Mouse (Mus musculus): ENCODE data around the gene Tmem259. TPM values are rescaled to one million over a fixed set of nuclear protein-coding genes. Genes with fewer than 3 reads are reported as not detected.

Tmem259 gene
- polyA plus RNA-seq, 1 experiment from 2014 or later, result 37.3 TPM

- H3K36me3 ChIP-seq (ENCODE audit: inconsistent target), result peaks cover 52% of the 10 kb centered on the region
- no peak overlapping the region for H3K27ac ChIP-seq
- no peak overlapping the region for H3K4me3 ChIP-seq (ENCODE audit: inconsistent target)
- no peaks in the 10 kb centered on the region for H3K79me2 ChIP-seq (ENCODE audit: inconsistent target)
- WGBS (ENCODE audit: missing documents), result 89% methylated on average over 9 of the region's 9 CpGs
Observed at GRCm38 (mm10) chr10:80003374-80004232, 19.5 kb upstream of the Tmem259 start.

GRCm38 (mm10) chr10:80002829-80003228 lies 18.7 kb upstream of the Tmem259 start:
- 92% methylated on average over 20 of the region's 21 CpGs for WGBS (ENCODE audit: missing documents)
- no peak overlapping the region for H3K27ac ChIP-seq
- H3K4me3 ChIP-seq (ENCODE audit: inconsistent target), result no peak overlapping the region
- H3K36me3 ChIP-seq (ENCODE audit: inconsistent target), result peaks cover 44% of the 10 kb centered on the region; the same call in 1 of the 2 replicates
- H3K79me2 ChIP-seq (ENCODE audit: inconsistent target), result no peaks in the 10 kb centered on the region; the same call in 1 of the 2 replicates

GRCm38 (mm10) chr10:80001945-80002344 lies 17.8 kb upstream of the Tmem259 start:
- Histone ChIP-seq H3K4me3 (ENCODE audit: inconsistent target) (no peak overlapping the region), H3K36me3 (ENCODE audit: inconsistent target) (peaks cover 37% of the 10 kb centered on the region; the same call in 1 of the 2 replicates), H3K79me2 (ENCODE audit: inconsistent target) (no peaks in the 10 kb centered on the region; the same call in 1 of the 2 replicates), H3K27ac (no peak overlapping the region)
- 100% methylated on average over 8 of the region's 9 CpGs for WGBS (ENCODE audit: missing documents)

- H3K79me2 ChIP-seq (ENCODE audit: inconsistent target), result no peaks in the 10 kb centered on the region; the same call in 1 of the 2 replicates
- WGBS (ENCODE audit: missing documents), result 89% methylated on average over 15 of the region's 15 CpGs
- H3K4me3 ChIP-seq (ENCODE audit: inconsistent target), result no peak overlapping the region
- H3K27ac ChIP-seq, result no peak overlapping the region
- H3K36me3 ChIP-seq (ENCODE audit: inconsistent target), result peaks cover 20% of the 10 kb centered on the region; the same call in 1 of the 2 replicates
Observed at GRCm38 (mm10) chr10:79997819-79998218, 13.7 kb upstream of the Tmem259 start.

GRCm38 (mm10) chr10:79997034-79997760 lies 13.1 kb upstream of the Tmem259 start:
- peak overlapping the region; percentile 81 for H3K4me3 ChIP-seq (ENCODE audit: inconsistent target)
- H3K36me3 ChIP-seq (ENCODE audit: inconsistent target), result peaks cover 17% of the 10 kb centered on the region; the same call in 1 of the 2 replicates
- H3K79me2 ChIP-seq (ENCODE audit: inconsistent target), result no peaks in the 10 kb centered on the region; the same call in 1 of the 2 replicates
- 7% methylated on average over 35 of the region's 35 CpGs for WGBS (ENCODE audit: missing documents)
- peak overlapping the region; percentile 57 for H3K27ac ChIP-seq

GRCm38 (mm10) chr10:79996272-79997033 lies 12.3 kb upstream of the Tmem259 start, which contains the start of gene Abca7:
Gene Abca7, plus strand, starts transcription at chr10:79996494.
- H3K36me3 ChIP-seq (ENCODE audit: inconsistent target), result peaks cover 17% of the 10 kb centered on the region; the same call in 1 of the 2 replicates
- peak within 1 kb of the TSS; percentile 81 for H3K4me3 ChIP-seq (ENCODE audit: inconsistent target)
- H3K79me2 ChIP-seq (ENCODE audit: inconsistent target), result no peaks in the 10 kb centered on the region; the same call in 1 of the 2 replicates
- peak within 1 kb of the TSS; percentile 58 for H3K27ac ChIP-seq
- WGBS (ENCODE audit: missing documents), result 0% methylated on average over 34 of the region's 34 CpGs

- H3K79me2 ChIP-seq (ENCODE audit: inconsistent target), result no peaks in the 10 kb centered on the region; the same call in 1 of the 2 replicates
- peaks cover 14% of the 10 kb centered on the region; the same call in 1 of the 2 replicates for H3K36me3 ChIP-seq (ENCODE audit: inconsistent target)
Observed at GRCm38 (mm10) chr10:79995636-79996035, 11.5 kb upstream of the Tmem259 start.

GRCm38 (mm10) chr10:79994397-79995115 lies 10.4 kb upstream of the Tmem259 start:
- 8% methylated on average over 16 of the region's 16 CpGs for WGBS (ENCODE audit: missing documents)
- no peak overlapping the region for H3K4me3 ChIP-seq (ENCODE audit: inconsistent target)
- H3K36me3 ChIP-seq (ENCODE audit: inconsistent target), result peaks cover 6% of the 10 kb centered on the region; the same call in 1 of the 2 replicates
- peak overlapping the region; percentile 58 for H3K27ac ChIP-seq
- no peaks in the 10 kb centered on the region; the same call in 1 of the 2 replicates for H3K79me2 ChIP-seq (ENCODE audit: inconsistent target)

More at GRCm38 (mm10) chr10:79995636-79996035, 11.5 kb upstream of the Tmem259 start:
- 22% methylated on average over 1 of the region's 1 CpGs for WGBS (ENCODE audit: missing documents)
- Histone ChIP-seq H3K27ac (peak overlapping the region; percentile 22), H3K4me3 (ENCODE audit: inconsistent target) (peak overlapping the region; percentile 81; the same call in 1 of the 2 replicates)

- 98% methylated on average over 6 of the region's 6 CpGs for WGBS (ENCODE audit: missing documents)
- H3K4me3 ChIP-seq (ENCODE audit: inconsistent target), result no peak overlapping the region
- no peak overlapping the region for H3K27ac ChIP-seq
- no peaks in the 10 kb centered on the region for H3K79me2 ChIP-seq (ENCODE audit: inconsistent target)
- no peaks in the 10 kb centered on the region for H3K36me3 ChIP-seq (ENCODE audit: inconsistent target)
Observed at GRCm38 (mm10) chr10:79991548-79991947, 7.4 kb upstream of the Tmem259 start.

GRCm38 (mm10) chr10:79991099-79991498 lies 7.0 kb upstream of the Tmem259 start:
- H3K36me3 ChIP-seq (ENCODE audit: inconsistent target), result no peaks in the 10 kb centered on the region
- no peaks in the 10 kb centered on the region for H3K79me2 ChIP-seq (ENCODE audit: inconsistent target)
- no peak overlapping the region for H3K27ac ChIP-seq
- H3K4me3 ChIP-seq (ENCODE audit: inconsistent target), result no peak overlapping the region
- 96% methylated on average over 8 of the region's 12 CpGs for WGBS (ENCODE audit: missing documents)

- H3K27ac ChIP-seq, result no peak overlapping the region
- WGBS (ENCODE audit: missing documents), result 88% methylated on average over 15 of the region's 15 CpGs
- H3K36me3 ChIP-seq (ENCODE audit: inconsistent target), result no peaks in the 10 kb centered on the region
- no peak overlapping the region for H3K4me3 ChIP-seq (ENCODE audit: inconsistent target)
- H3K79me2 ChIP-seq (ENCODE audit: inconsistent target), result no peaks in the 10 kb centered on the region
Observed at GRCm38 (mm10) chr10:79989870-79990269, 5.7 kb upstream of the Tmem259 start.

GRCm38 (mm10) chr10:79989272-79989786 lies 5.2 kb upstream of the Tmem259 start:
- Histone ChIP-seq H3K36me3 (ENCODE audit: inconsistent target) (no peaks in the 10 kb centered on the region), H3K4me3 (ENCODE audit: inconsistent target) (no peak overlapping the region), H3K27ac (no peak overlapping the region), H3K79me2 (ENCODE audit: inconsistent target) (no peaks in the 10 kb centered on the region)
- 63% methylated on average over 8 of the region's 8 CpGs for WGBS (ENCODE audit: missing documents)

- Histone ChIP-seq H3K79me2 (ENCODE audit: inconsistent target) (peaks cover 1% of the 10 kb centered on the region), H3K4me3 (ENCODE audit: inconsistent target) (peak within 1 kb of the TSS; percentile 21; the same call in 1 of the 2 replicates), H3K36me3 (ENCODE audit: inconsistent target) (no peaks in the 10 kb centered on the region), H3K27ac (no peak within 1 kb of the TSS)
- 4% methylated on average over 59 of the region's 59 CpGs for WGBS (ENCODE audit: missing documents)
Observed at GRCm38 (mm10) chr10:79988506-79989271, 4.6 kb upstream of the Tmem259 start, which contains the start of gene Cnn2. Gene Cnn2, plus strand, starts transcription at chr10:79988584.
